Mouse (Mus musculus) cortical plate, adult 2 months (tissue): ENCODE measurements around the gene Gm5767. TPM values are rescaled to one million over a fixed set of nuclear protein-coding genes. Genes with fewer than 3 reads are reported as not detected.

Source experiments
- H3K27ac ChIP-seq: fragments of 200-500 bp; 2 replicates; pipeline ENCODE4 v1.5.1; 2012; ENCODE audit warnings: low read length, control low read depth, inconsistent platforms; ENCODE audit not compliant: insufficient read depth
- H3K4me1 ChIP-seq: fragments of 200-500 bp; 2 replicates; pipeline ENCODE4 v1.6.1; 2011; ENCODE audit warnings: low read length; ENCODE audit not compliant: control insufficient read depth, insufficient read depth
- H3K4me3 ChIP-seq: fragments of 200-500 bp; 2 replicates; pipeline ENCODE4 v1.5.1; 2011; ENCODE audit warnings: mild to moderate bottlenecking, low read length, control low read depth; ENCODE audit not compliant: insufficient read depth
- CTCF ChIP-seq: fragments of 200-500 bp; IDR thresholded peaks from 2 replicates; pipeline ENCODE4 v1.5.1; 2011; ENCODE audit warnings: mild to moderate bottlenecking, control low read depth, low read length; ENCODE audit not compliant: insufficient read depth; ENCODE audit errors: extremely low read depth
- POLR2A ChIP-seq: fragments of 200-500 bp; IDR thresholded peaks from 2 replicates; pipeline ENCODE4 v1.6.1; 2011; ENCODE audit warnings: mild to moderate bottlenecking, low read length, control low read depth; ENCODE audit not compliant: insufficient read depth; ENCODE audit errors: extremely low read depth
- polyA plus RNA-seq: library from polyadenylated mRNA; depleted of rRNA; stranded (reverse); fragments of >200 nt; gene quantifications from 2 replicates; pipeline ENCODE4 v1.2.3, GENCODE M21; 2012

Gm5767 gene
- polyA plus RNA-seq, 1 experiment, result not detected

DNA sequence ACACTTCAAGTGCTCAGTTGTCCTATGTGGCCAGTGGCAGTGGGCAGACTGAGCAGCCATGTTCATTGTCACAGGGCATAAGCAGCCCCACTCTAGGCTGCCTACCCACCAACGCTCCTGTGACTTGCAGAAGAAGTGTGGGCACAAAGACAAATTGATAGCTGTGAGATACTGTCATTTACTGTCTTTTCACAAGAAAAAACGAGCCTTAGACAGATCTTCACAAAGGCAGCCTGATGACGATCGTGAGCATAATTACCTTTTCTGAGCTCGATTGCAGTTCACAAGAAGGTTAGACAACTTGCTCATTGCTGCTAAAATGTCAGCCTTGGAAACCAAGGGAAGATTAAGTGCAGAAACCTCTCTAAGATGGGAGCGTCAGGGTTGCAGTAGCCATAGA is 25.5 kb upstream of the Gm5767 start:
- Histone ChIP-seq H3K4me3 (no peak overlapping the region), H3K27ac (peak overlapping the region; percentile 58; the same call in 1 of the 2 replicates), H3K4me1 (no peaks in the 10 kb centered on the region)
- TF ChIP-seq CTCF (no peak), POLR2A (no peak)

GRCm38 (mm10) chr16:8655599-8655998 is 25.0 kb upstream of the Gm5767 start:
- Histone ChIP-seq H3K4me1 (no peaks in the 10 kb centered on the region), H3K4me3 (no peak overlapping the region), H3K27ac (no peak overlapping the region)
- TF ChIP-seq CTCF (no peak), POLR2A (no peak)

- H3K4me1 ChIP-seq, result no peaks in the 10 kb centered on the region
- no peak for TF ChIP-seq CTCF
- no peak overlapping the region for H3K27ac ChIP-seq
- no peak overlapping the region for H3K4me3 ChIP-seq
Observed at GRCm38 (mm10) chr16:8656256-8656655, 24.3 kb upstream of the Gm5767 start.

DNA sequence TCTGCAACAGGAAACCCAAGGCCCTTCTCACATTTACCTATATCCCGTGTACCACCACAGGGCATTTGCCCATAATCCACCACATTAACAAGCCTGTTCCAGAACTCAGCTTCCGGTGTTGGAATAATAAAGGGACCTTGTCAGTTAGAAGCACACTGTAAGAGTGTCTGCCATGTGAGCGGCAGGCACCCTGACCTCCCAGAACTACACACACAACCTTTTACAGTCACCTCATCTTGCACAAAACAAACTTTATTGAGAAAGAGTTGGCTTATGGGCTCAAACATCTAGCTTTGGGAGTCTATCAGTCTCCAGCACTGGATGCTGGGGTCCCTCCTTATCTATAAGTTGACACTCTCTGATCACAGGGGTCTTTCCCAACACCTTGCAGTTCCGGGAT is 22.2 kb upstream of the Gm5767 start:
- no peak overlapping the region for H3K27ac ChIP-seq
- TF ChIP-seq POLR2A (no peak), CTCF (no peak)
- no peaks in the 10 kb centered on the region for H3K4me1 ChIP-seq
- H3K4me3 ChIP-seq, result no peak overlapping the region

DNA sequence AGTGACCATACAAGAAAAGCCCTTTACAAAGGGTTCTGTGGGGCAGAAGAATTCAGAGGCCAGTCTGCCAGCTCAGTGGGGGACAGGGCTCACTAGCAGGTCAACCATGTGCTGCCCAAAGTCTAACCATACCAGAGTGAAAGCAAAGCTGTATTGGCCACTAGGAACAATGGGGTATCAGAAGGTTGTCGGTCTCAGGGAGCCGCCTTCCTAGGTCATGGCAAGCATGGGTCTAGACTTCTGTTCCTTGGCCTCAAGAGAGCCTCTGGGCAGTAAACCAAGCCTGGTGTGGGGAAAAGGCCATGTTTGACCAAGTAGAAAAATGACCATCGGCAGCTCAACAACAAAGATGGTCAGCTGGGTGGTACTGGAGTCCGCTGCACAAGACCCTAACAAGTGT is 21.8 kb upstream of the Gm5767 start:
- H3K4me1 ChIP-seq, result no peaks in the 10 kb centered on the region
- no peak overlapping the region for H3K4me3 ChIP-seq
- no peak for TF ChIP-seq POLR2A
- no peak for TF ChIP-seq CTCF
- H3K27ac ChIP-seq, result no peak overlapping the region

GRCm38 (mm10) chr16:8663022-8663421 is 17.5 kb upstream of the Gm5767 start:
- no peak overlapping the region for H3K4me3 ChIP-seq
- TF ChIP-seq CTCF, result no peak
- TF ChIP-seq POLR2A, result no peak
- no peaks in the 10 kb centered on the region for H3K4me1 ChIP-seq
- no peak overlapping the region for H3K27ac ChIP-seq

DNA sequence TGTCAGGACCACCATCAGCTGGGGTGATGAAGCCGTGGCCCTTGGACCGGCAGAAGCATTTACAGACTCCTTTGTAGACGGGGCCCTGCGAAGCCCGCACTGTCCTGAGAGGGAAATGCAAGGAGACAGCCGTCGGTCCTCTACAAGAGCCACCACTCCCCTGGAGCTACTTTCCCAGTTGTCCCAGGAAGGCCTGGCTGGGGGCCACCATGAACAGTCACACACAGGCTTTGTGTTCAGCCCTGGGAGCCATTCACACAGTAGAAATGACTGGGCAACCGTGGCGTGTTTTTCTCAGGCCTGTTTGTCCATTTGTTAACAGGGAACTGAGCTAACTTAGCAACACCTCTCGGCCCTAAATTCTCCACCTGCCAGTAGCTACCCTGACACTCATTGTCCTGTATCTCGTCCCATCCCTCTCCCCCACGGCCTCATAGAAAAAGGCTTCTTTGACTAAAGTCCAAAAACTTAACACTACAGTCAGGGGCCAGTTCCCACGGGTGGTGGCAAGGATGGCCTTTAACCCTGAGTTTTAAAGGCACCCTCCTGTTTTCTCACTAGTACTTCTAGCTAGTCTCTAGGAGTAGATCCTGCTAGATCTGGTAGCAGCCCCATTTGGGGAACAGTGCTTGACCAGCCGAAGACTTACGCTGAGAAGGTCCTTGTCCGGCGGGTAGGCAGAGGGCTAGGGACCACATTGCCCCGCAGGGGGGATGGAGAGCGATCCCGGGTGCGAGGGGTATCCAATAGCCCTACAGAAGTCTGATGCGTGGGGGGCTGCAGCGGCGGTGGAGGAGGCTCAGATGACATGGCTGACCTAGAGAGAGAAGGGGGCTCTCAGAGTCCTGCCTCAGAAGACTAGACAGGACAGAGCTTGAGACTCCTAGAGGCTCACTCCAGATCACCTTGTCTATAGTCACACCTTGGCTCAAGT is 16.7 kb upstream of the Gm5767 start:
- Histone ChIP-seq H3K4me1 (no peaks in the 10 kb centered on the region), H3K4me3 (no peak overlapping the region), H3K27ac (no peak overlapping the region)
- TF ChIP-seq POLR2A (no peak), CTCF (no peak)

- Histone ChIP-seq H3K27ac (no peak overlapping the region), H3K4me1 (no peaks in the 10 kb centered on the region), H3K4me3 (no peak overlapping the region)
- no peak for TF ChIP-seq CTCF
- TF ChIP-seq POLR2A, result no peak
Observed at GRCm38 (mm10) chr16:8665367-8665766, 15.2 kb upstream of the Gm5767 start.

DNA sequence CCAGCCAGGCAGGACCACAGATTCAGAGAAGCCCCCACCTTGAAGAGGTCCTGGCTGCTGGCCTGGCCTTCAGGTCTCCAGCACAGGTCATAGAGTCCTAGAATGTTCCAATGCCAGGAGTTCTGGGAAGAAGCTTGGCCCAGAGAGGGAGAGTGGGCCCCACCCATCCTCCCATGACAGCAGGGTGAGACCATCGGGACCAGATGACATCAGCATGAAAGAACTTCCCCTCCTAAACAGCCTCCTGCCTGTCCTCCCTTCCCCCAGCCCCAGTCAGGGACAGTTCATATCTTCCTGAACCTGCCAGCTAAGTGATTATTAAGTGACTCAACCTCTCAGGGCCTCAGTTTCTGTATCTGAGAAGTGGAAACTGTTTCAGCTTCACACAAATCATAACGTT is 14.1 kb upstream of the Gm5767 start:
- no peak overlapping the region for H3K27ac ChIP-seq
- no peak for TF ChIP-seq CTCF
- TF ChIP-seq POLR2A, result no peak
- no peak overlapping the region for H3K4me3 ChIP-seq
- no peaks in the 10 kb centered on the region for H3K4me1 ChIP-seq

DNA sequence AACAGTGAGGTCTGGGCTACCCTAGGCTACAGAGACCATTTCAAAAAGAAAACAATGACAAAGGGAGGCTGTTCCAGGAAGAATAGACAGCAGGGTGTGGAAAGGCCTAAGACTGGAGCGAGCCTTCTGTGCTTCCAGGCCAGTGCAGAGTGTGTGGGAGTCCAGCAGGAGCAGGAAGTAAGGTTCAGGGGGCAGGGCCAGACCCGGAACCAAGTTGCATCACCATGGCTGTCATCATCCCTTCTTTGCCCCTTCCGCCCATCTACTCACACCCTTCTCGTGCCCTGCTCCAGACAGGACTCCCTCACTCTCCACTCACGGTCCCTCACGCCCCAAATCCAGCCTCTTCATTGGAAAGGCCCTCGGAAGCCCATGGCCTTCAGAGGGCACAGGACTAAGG is 13.3 kb upstream of the Gm5767 start:
- no peaks in the 10 kb centered on the region for H3K4me1 ChIP-seq
- no peak overlapping the region for H3K27ac ChIP-seq
- H3K4me3 ChIP-seq, result no peak overlapping the region
- TF ChIP-seq POLR2A (no peak), CTCF (no peak)

- H3K4me1 ChIP-seq, result no peaks in the 10 kb centered on the region
- no peak overlapping the region for H3K4me3 ChIP-seq
- no peak overlapping the region for H3K27ac ChIP-seq
- TF ChIP-seq POLR2A (no peak), CTCF (no peak)
Observed at GRCm38 (mm10) chr16:8667814-8668213, 12.8 kb upstream of the Gm5767 start.
